Mouse (Mus musculus): ENCODE results near the gene Tssk3.

DNA sequence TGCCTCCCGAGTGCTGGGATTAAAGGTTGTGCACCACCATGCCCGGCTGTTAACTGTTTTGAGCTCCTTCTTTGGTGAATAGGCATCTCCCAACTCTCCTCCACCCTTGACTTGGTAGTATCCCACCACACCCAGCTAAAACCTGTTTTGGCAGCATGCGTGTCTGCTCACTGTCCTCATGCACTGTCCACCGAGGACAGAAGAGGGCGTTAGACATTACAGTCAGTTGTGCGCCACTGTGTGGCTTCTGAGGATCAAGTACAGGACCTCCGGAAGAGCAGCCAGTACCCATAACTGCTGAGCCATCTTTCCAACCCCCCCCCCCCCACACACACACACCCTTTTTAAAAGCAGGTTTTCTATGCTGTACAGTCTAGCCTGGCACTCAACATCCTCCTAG lies 3.9 kb upstream of the Tssk3 start:
- no peak for TF ChIP-seq CHD2 (IDR thresholded peaks at IDR 0.05; ENCODE audit: low read depth, low read length)
- no peak for TF ChIP-seq HCFC1 (IDR thresholded peaks at IDR 0.05; ENCODE audit: borderline replicate concordance, insufficient read depth, low read length)
- no peak for TF ChIP-seq ZC3H11A (IDR thresholded peaks at IDR 0.05; ENCODE audit: borderline replicate concordance, low read depth, low read length)
- no peak for TF ChIP-seq MAFK (IDR thresholded peaks at IDR 0.05; ENCODE audit: insufficient read depth, low read depth, low read length)
- no peak for TF ChIP-seq ZNF384 (IDR thresholded peaks at IDR 0.05; ENCODE audit: low read depth, low read length)
